Mouse (Mus musculus) embryonic facial prominence, embryonic 10.5 days (tissue): ENCODE measurements at regions not wholly inside any gene's neighbourhood (a gene's known extent, or its start where the extent isn't known, plus 50 kb on each side); places are given as distances from the start of the nearest gene placed in this dataset. TPM values are rescaled to one million over a fixed set of nuclear protein-coding genes. Genes with fewer than 3 reads are reported as not detected.

Experiments
- DNase-seq: peaks from one replicate; pipeline ENCODE4 v3.0.0-alpha.2; 2017; ENCODE audit warnings: low spot score
- H3K27ac ChIP-seq: fragments of 300-500 bp; sonication (generic); replicated peaks from 2 replicates; pipeline ENCODE4 v1.5.1; 2016; ENCODE audit warnings: mild to moderate bottlenecking
- H3K27me3 ChIP-seq: fragments of 300-500 bp; sonication (generic); replicated peaks from 2 replicates; pipeline ENCODE4 v1.6.1; 2016; ENCODE audit warnings: low read depth, mild to moderate bottlenecking; ENCODE audit not compliant: poor library complexity, severe bottlenecking
- H3K36me3 ChIP-seq: fragments of 300-500 bp; sonication (generic); replicated peaks from 2 replicates; pipeline ENCODE4 v1.6.1; 2016; ENCODE audit warnings: mild to moderate bottlenecking, moderate library complexity
- H3K4me1 ChIP-seq: fragments of 300-500 bp; sonication (generic); 2 replicates; pipeline ENCODE4 v1.6.1; 2016
- H3K4me3 ChIP-seq: fragments of 300-500 bp; sonication (generic); 2 replicates; pipeline ENCODE4 v1.5.1; 2016; ENCODE audit warnings: mild to moderate bottlenecking, moderate library complexity
- H3K9me3 ChIP-seq: fragments of 300-500 bp; sonication (generic); 2 replicates; pipeline ENCODE4 v1.6.1; 2016; ENCODE audit warnings: mild to moderate bottlenecking
- WGBS: fragments of 180-500 bp; shearing (Covaris S2); methylation state at CpG from one replicate; pipeline ENCODE4 v1.1.7; 2016; 5-methylcytosine and 5-hydroxymethylcytosine counted together
- microRNA-seq: library from miRNA; unstranded; fragments of <30 nt; microRNA quantifications from one replicate; pipeline ENCODE4, GENCODE M21; 2017

DNA sequence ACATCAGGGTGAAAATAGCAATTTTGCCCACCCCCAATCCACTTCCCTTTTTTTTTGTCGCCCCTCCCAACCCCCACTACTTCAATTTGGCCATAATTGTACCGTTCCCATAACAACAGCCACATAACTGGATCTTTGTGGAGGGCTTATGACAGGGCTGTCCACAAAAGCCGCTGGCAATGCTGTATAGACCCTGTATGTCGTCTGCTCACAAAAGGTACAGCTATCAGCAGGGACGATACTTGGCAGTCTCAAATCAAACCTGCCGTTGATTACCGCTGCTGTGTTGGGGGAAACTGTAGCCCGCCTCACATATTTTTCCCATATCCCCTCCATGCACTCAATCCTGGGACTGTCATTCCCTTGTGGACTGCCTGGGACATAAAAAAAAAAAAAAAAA, 80.9 kb upstream of the Sdk1 start:
- 84% methylated on average over 8 of the region's 8 CpGs for WGBS
- Histone ChIP-seq H3K9me3 (no peaks in the 10 kb centered on the region), H3K4me3 (no peak overlapping the region), H3K27ac (no peak overlapping the region), H3K4me1 (no peaks in the 10 kb centered on the region), H3K27me3 (no peaks in the 10 kb centered on the region), H3K36me3 (no peaks in the 10 kb centered on the region)
- no peak for DNase-seq

GRCm38 (mm10) chr5:141160956-141161355, 80.3 kb upstream of the Sdk1 start:
- Histone ChIP-seq H3K4me3 (no peak overlapping the region), H3K27ac (no peak overlapping the region), H3K4me1 (no peaks in the 10 kb centered on the region), H3K9me3 (no peaks in the 10 kb centered on the region), H3K36me3 (no peaks in the 10 kb centered on the region), H3K27me3 (no peaks in the 10 kb centered on the region)
- 94% methylated on average over 5 of the region's 5 CpGs for WGBS
- DNase-seq: no peak

DNA sequence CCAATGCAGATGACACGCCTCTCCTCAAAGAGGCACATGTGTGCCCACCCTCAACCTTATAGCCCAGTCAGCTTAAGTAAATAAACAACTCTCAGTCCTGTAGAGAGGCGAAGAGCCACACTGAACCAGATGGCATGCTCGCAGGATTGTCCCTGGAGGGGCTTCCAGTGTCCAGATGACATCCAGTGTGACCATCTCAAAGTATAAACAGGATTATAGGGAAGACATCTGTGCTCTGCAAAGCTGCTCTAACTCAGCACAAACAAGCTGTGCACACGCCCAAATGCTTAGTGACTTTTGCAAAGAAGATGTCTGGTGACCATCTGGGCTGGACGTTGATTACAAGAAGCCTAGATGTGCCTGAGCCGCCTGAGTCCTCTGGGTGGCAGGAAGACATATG, 58.8 kb upstream of the Sdk1 start:
- Histone ChIP-seq H3K27ac (no peak overlapping the region), H3K4me1 (no peaks in the 10 kb centered on the region), H3K4me3 (no peak overlapping the region), H3K9me3 (no peaks in the 10 kb centered on the region), H3K36me3 (no peaks in the 10 kb centered on the region), H3K27me3 (no peaks in the 10 kb centered on the region)
- DNase-seq: no peak
- 52% methylated on average over 6 of the region's 6 CpGs for WGBS

- DNase-seq: no peak
- 83% methylated on average over 2 of the region's 2 CpGs for WGBS
Observed at GRCm38 (mm10) chr5:141189033-141189432, 52.3 kb upstream of the Sdk1 start.

More at GRCm38 (mm10) chr5:141189033-141189432, 52.3 kb upstream of the Sdk1 start:
- no peak overlapping the region for H3K27ac ChIP-seq
- no peaks in the 10 kb centered on the region for H3K36me3 ChIP-seq
- H3K27me3 ChIP-seq: no peaks in the 10 kb centered on the region
- no peaks in the 10 kb centered on the region for H3K4me1 ChIP-seq
- no peaks in the 10 kb centered on the region for H3K9me3 ChIP-seq
- no peak overlapping the region for H3K4me3 ChIP-seq

Small RNA genes in the stretch of these regions (microRNA-seq; reads per million reads assigned to microRNA genes)
- not detected for gene Gm26113
